Mouse (Mus musculus) limb, embryonic 15.5 days (tissue): ENCODE results near the gene Thra. TPM values are rescaled to one million over a fixed set of nuclear protein-coding genes. Genes with fewer than 3 reads are reported as not detected.

Source experiments
- ATAC-seq: fragments of 200-750 bp; cut with Nextera tagmentation; 2 replicates; pipeline ENCODE4 v1.8.0; 2017; ENCODE audit warnings: low read depth, moderate TSS enrichment; ENCODE audit not compliant: insufficient number of reproducible peaks, low FRiP score, low TSS enrichment
- H3K27ac ChIP-seq: fragments of 300-500 bp; sonication (generic); 2 replicates; pipeline ENCODE4 v1.5.1; 2015; ENCODE audit warnings: moderate library complexity, mild to moderate bottlenecking, inconsistent platforms
- H3K27me3 ChIP-seq: fragments of 300-500 bp; sonication (generic); 2 replicates; pipeline ENCODE4 v1.6.1; 2015; ENCODE audit warnings: inconsistent platforms
- H3K36me3 ChIP-seq: fragments of 300-500 bp; sonication (generic); 2 replicates; pipeline ENCODE4 v1.6.1; 2015; ENCODE audit warnings: inconsistent platforms
- H3K4me1 ChIP-seq: fragments of 300-500 bp; sonication (generic); 2 replicates; pipeline ENCODE4 v1.6.1; 2015; ENCODE audit warnings: inconsistent platforms
- H3K4me2 ChIP-seq: fragments of 300-500 bp; sonication (generic); 2 replicates; pipeline ENCODE4 v1.6.1; 2015; ENCODE audit warnings: mild to moderate bottlenecking, inconsistent platforms
- H3K4me3 ChIP-seq: fragments of 300-500 bp; sonication (generic); 2 replicates; pipeline ENCODE4 v1.5.1; 2015; ENCODE audit warnings: mild to moderate bottlenecking, inconsistent platforms
- H3K9ac ChIP-seq: fragments of 300-500 bp; sonication (generic); 2 replicates; pipeline ENCODE4 v1.6.1; 2015; ENCODE audit warnings: inconsistent platforms
- H3K9me3 ChIP-seq: fragments of 300-500 bp; sonication (generic); 2 replicates; pipeline ENCODE4 v1.6.1; 2016; ENCODE audit warnings: inconsistent platforms
- WGBS: fragments of 180-500 bp; shearing (Covaris S2); methylation state at CpG from one replicate; pipeline ENCODE4 v1.1.7; 2015; 5-methylcytosine and 5-hydroxymethylcytosine counted together
- polyA plus RNA-seq: library from polyadenylated mRNA; unstranded; fragments of >200 nt; fragmentation: Nextera tagmentation; extraction: Ambion mirVana; gene quantifications from 2 replicates; pipeline ENCODE4 v1.2.1, GENCODE M21; 2015

Gene Thra
- polyA plus RNA-seq, 1 experiment from 2014 or later = 39.6 TPM

- H3K4me2 ChIP-seq = peak overlapping the region; percentile 84
- H3K9me3 ChIP-seq = no peaks in the 10 kb centered on the region
- H3K27me3 ChIP-seq = no peaks in the 10 kb centered on the region
- ATAC-seq = no peak
- peak overlapping the region; percentile 91 for H3K4me3 ChIP-seq
- H3K36me3 ChIP-seq = no peaks in the 10 kb centered on the region
- H3K9ac ChIP-seq = 0 out of 2 replicates have a peak overlapping the region, but pooled peaks have one; percentile 15
- peak overlapping the region; percentile 92 for H3K27ac ChIP-seq
- WGBS = 10% methylated on average over 8 of the region's 8 CpGs
- peaks cover 46% of the 10 kb centered on the region for H3K4me1 ChIP-seq
These were observed 429 bp upstream of the Thra start for GRCm38 (mm10) chr11:98740026-98740392.

- ATAC-seq = no peak
- Histone ChIP-seq H3K4me3 (peak overlapping the region; percentile 91), H3K9me3 (no peaks in the 10 kb centered on the region), H3K27ac (peak overlapping the region; percentile 92), H3K9ac (peak overlapping the region; percentile 96), H3K4me2 (peak overlapping the region; percentile 84), H3K36me3 (no peaks in the 10 kb centered on the region), H3K4me1 (peaks cover 56% of the 10 kb centered on the region), H3K27me3 (no peaks in the 10 kb centered on the region)
- under 1% methylated on average over 17 of the region's 17 CpGs for WGBS
These were observed 698 bp downstream of the Thra start for GRCm38 (mm10) chr11:98741051-98741620.

- ATAC-seq = peak; percentile 74
- Histone ChIP-seq H3K36me3 (no peaks in the 10 kb centered on the region), H3K9me3 (no peaks in the 10 kb centered on the region), H3K9ac (peak overlapping the region; percentile 96), H3K4me2 (peak overlapping the region; percentile 84), H3K27ac (peak overlapping the region; percentile 92), H3K4me3 (peak overlapping the region; percentile 91), H3K27me3 (no peaks in the 10 kb centered on the region), H3K4me1 (peaks cover 63% of the 10 kb centered on the region)
- WGBS = 0% methylated on average over 43 of the region's 86 CpGs
These were observed 1.4 kb downstream of the Thra start for GRCm38 (mm10) chr11:98741622-98742396.

- H3K27me3 ChIP-seq = no peaks in the 10 kb centered on the region
- 5% methylated on average over 14 of the region's 21 CpGs for WGBS
- peak overlapping the region; percentile 92 for H3K27ac ChIP-seq
- peak overlapping the region; percentile 91 for H3K4me3 ChIP-seq
- H3K9ac ChIP-seq = peak overlapping the region; percentile 96
- no peaks in the 10 kb centered on the region for H3K36me3 ChIP-seq
- no peak for ATAC-seq
- peaks cover 70% of the 10 kb centered on the region for H3K4me1 ChIP-seq
- no peaks in the 10 kb centered on the region for H3K9me3 ChIP-seq
- peak overlapping the region; percentile 84 for H3K4me2 ChIP-seq
These were observed 2.2 kb downstream of the Thra start for GRCm38 (mm10) chr11:98742397-98743291.

GRCm38 (mm10) chr11:98743655-98744345 is 3.4 kb downstream of the Thra start:
- no peak for ATAC-seq
- Histone ChIP-seq H3K4me1 (peaks cover 79% of the 10 kb centered on the region), H3K27ac (peak overlapping the region; percentile 92), H3K27me3 (no peaks in the 10 kb centered on the region), H3K9ac (0 out of 2 replicates have a peak overlapping the region, but pooled peaks have one; percentile 20), H3K4me3 (peak overlapping the region; percentile 91), H3K4me2 (peak overlapping the region; percentile 84), H3K9me3 (no peaks in the 10 kb centered on the region), H3K36me3 (no peaks in the 10 kb centered on the region)
- WGBS = 9% methylated on average over 9 of the region's 9 CpGs

GRCm38 (mm10) chr11:98744456-98745019 is 4.1 kb downstream of the Thra start:
- H3K4me3 ChIP-seq = peak overlapping the region; percentile 91
- 0 out of 2 replicates have a peak overlapping the region, but pooled peaks have one; percentile 20 for H3K9ac ChIP-seq
- H3K4me2 ChIP-seq = peak overlapping the region; percentile 84
- no peaks in the 10 kb centered on the region for H3K27me3 ChIP-seq
- ATAC-seq = no peak
- WGBS = 28% methylated on average over 7 of the region's 7 CpGs
- no peaks in the 10 kb centered on the region for H3K9me3 ChIP-seq
- peak overlapping the region; percentile 92 for H3K27ac ChIP-seq
- peaks cover 87% of the 10 kb centered on the region for H3K4me1 ChIP-seq
- no peaks in the 10 kb centered on the region for H3K36me3 ChIP-seq

GRCm38 (mm10) chr11:98745932-98746853 is 5.8 kb downstream of the Thra start:
- no peak for ATAC-seq
- Histone ChIP-seq H3K9me3 (no peaks in the 10 kb centered on the region), H3K27me3 (no peaks in the 10 kb centered on the region), H3K4me1 (peaks cover 87% of the 10 kb centered on the region), H3K4me2 (no peak overlapping the region), H3K9ac (no peak overlapping the region), H3K4me3 (no peak overlapping the region), H3K27ac (peak overlapping the region; percentile 76), H3K36me3 (no peaks in the 10 kb centered on the region)
- WGBS = 47% methylated on average over 12 of the region's 12 CpGs

GRCm38 (mm10) chr11:98746855-98747693 is 6.6 kb downstream of the Thra start:
- Histone ChIP-seq H3K9me3 (no peaks in the 10 kb centered on the region), H3K27ac (peak overlapping the region; percentile 76), H3K9ac (no peak overlapping the region), H3K36me3 (no peaks in the 10 kb centered on the region), H3K4me1 (peaks cover 93% of the 10 kb centered on the region), H3K4me3 (peak overlapping the region; percentile 25), H3K27me3 (no peaks in the 10 kb centered on the region), H3K4me2 (peak overlapping the region; percentile 44)
- WGBS = 5% methylated on average over 19 of the region's 19 CpGs
- ATAC-seq = peak; percentile 65; the same call in 1 of the 2 replicates

- H3K4me1 ChIP-seq = peaks cover 98% of the 10 kb centered on the region
- peak overlapping the region; percentile 78 for H3K27ac ChIP-seq
- H3K36me3 ChIP-seq = no peaks in the 10 kb centered on the region
- no peak overlapping the region for H3K9ac ChIP-seq
- no peaks in the 10 kb centered on the region for H3K27me3 ChIP-seq
- no peak for ATAC-seq
- H3K4me2 ChIP-seq = peak overlapping the region; percentile 31
- peak overlapping the region; percentile 13; the same call in 1 of the 2 replicates for H3K4me3 ChIP-seq
- H3K9me3 ChIP-seq = no peaks in the 10 kb centered on the region
- WGBS = 17% methylated on average over 6 of the region's 6 CpGs
These were observed 7.5 kb downstream of the Thra start for GRCm38 (mm10) chr11:98747804-98748505.
